Mouse (Mus musculus): ENCODE results near the gene Sugct. TPM values are rescaled to one million over a fixed set of nuclear protein-coding genes. Genes with fewer than 3 reads are reported as not detected.

The Sugct gene
- total and polyA plus RNA-seq, 2 experiments = 10.9 to 25.4 TPM

GRCm38 (mm10) chr13:17027846-17028529 is 667.4 kb downstream of the Sugct start:
- WGBS = 90% methylated on average over 4 of the region's 4 CpGs
- Histone ChIP-seq H3K27ac (replicated peaks; ENCODE audit: insufficient read depth, low read depth, low read length) (no peak overlapping the region), H3K27me3 (ENCODE audit: control insufficient read depth, insufficient read depth, low read length) (no peaks in the 10 kb centered on the region), H3K79me2 (ENCODE audit: control insufficient read depth, insufficient read depth, low read length) (no peaks in the 10 kb centered on the region), H3K4me1 (ENCODE audit: control insufficient read depth, insufficient read depth, low read length) (no peaks in the 10 kb centered on the region), H3K4me3 (ENCODE audit: insufficient read depth, low read depth, low read length) (no peak overlapping the region), H3K9ac (ENCODE audit: low read depth, low read length) (no peak overlapping the region), H3K36me3 (ENCODE audit: control insufficient read depth, insufficient read depth, low read length) (no peaks in the 10 kb centered on the region)
- TF ChIP-seq CTCF (IDR thresholded peaks at IDR 0.05; ENCODE audit: low read depth, low read length) (no peak), POLR2A (IDR thresholded peaks at IDR 0.05; ENCODE audit: extremely low read depth, insufficient read depth, low read length) (no peak)
- no peak for DNase-seq (ENCODE audit: extremely low read depth, low read depth, low spot score)

DNA sequence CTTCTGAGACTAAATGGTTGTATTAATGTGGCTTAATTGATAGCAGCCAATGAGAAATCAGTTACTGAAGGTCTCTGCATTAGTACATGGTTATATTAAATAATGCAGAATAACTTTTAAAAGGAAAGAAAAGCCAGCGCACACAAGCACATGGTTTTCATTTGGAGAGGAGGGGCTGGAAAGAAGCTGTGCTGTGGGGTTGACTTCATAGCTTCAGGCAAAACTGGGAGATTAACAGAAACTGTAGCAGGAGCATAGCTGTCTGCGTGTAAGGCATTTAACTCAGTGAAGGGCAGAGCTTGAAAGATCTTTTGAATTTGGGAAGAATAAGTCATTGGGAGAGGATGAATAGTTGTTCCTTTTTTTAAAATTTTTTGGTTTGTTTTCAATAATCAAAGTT is 668.4 kb downstream of the Sugct start:
- H3K9ac ChIP-seq (ENCODE audit: low read depth, low read length) = no peak overlapping the region
- no peak overlapping the region for H3K4me3 ChIP-seq (ENCODE audit: insufficient read depth, low read depth, low read length)
- TF ChIP-seq POLR2A (IDR thresholded peaks at IDR 0.05; ENCODE audit: extremely low read depth, insufficient read depth, low read length) = no peak
- no peak for TF ChIP-seq CTCF (IDR thresholded peaks at IDR 0.05; ENCODE audit: low read depth, low read length)
- 92% methylated on average over 2 of the region's 2 CpGs for WGBS
- no peaks in the 10 kb centered on the region for H3K27me3 ChIP-seq (ENCODE audit: control insufficient read depth, insufficient read depth, low read length)
- no peak overlapping the region for H3K27ac ChIP-seq (replicated peaks; ENCODE audit: insufficient read depth, low read depth, low read length)
- no peaks in the 10 kb centered on the region for H3K79me2 ChIP-seq (ENCODE audit: control insufficient read depth, insufficient read depth, low read length)
- H3K36me3 ChIP-seq (ENCODE audit: control insufficient read depth, insufficient read depth, low read length) = no peaks in the 10 kb centered on the region
- H3K4me1 ChIP-seq (ENCODE audit: control insufficient read depth, insufficient read depth, low read length) = no peaks in the 10 kb centered on the region
- DNase-seq (ENCODE audit: extremely low read depth, low read depth, low spot score) = no peak

GRCm38 (mm10) chr13:16996464-16996863 is 698.9 kb downstream of the Sugct start:
- WGBS = 89% methylated on average over 2 of the region's 2 CpGs
- H3K27me3 ChIP-seq (ENCODE audit: control insufficient read depth, insufficient read depth, low read length) = no peaks in the 10 kb centered on the region

DNA sequence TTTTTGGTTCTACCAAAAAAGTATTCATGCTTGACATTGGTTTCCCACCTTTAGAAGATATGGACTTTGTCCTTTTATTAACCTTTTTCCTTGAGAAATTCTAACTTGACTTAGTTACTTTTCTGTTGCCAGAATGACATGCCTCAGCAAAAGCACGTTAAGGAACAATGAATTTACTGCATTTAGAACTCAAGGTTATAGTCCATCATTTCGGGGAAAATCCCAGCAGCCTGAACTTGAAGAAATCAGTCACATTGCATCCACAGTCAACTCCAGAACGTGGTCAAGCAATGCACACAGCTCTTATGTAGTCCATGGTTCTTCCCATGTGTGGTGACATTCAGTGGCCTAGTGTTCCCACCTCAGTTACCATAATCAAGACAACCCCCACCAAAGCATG is 700.0 kb downstream of the Sugct start:
- H3K27ac ChIP-seq (replicated peaks; ENCODE audit: insufficient read depth, low read depth, low read length) = no peak overlapping the region
- H3K4me1 ChIP-seq (ENCODE audit: control insufficient read depth, insufficient read depth, low read length) = no peaks in the 10 kb centered on the region
- H3K4me3 ChIP-seq (ENCODE audit: insufficient read depth, low read depth, low read length) = no peak overlapping the region
- H3K27me3 ChIP-seq (ENCODE audit: control insufficient read depth, insufficient read depth, low read length) = no peaks in the 10 kb centered on the region
- no peak for DNase-seq (ENCODE audit: extremely low read depth, low read depth, low spot score)
- H3K36me3 ChIP-seq (ENCODE audit: control insufficient read depth, insufficient read depth, low read length) = no peaks in the 10 kb centered on the region
- no peak overlapping the region for H3K9ac ChIP-seq (ENCODE audit: low read depth, low read length)
- TF ChIP-seq CTCF (IDR thresholded peaks at IDR 0.05; ENCODE audit: low read depth, low read length) (no peak), POLR2A (IDR thresholded peaks at IDR 0.05; ENCODE audit: extremely low read depth, insufficient read depth, low read length) (no peak)
- WGBS = 79% methylated on average over 3 of the region's 3 CpGs
- no peaks in the 10 kb centered on the region for H3K79me2 ChIP-seq (ENCODE audit: control insufficient read depth, insufficient read depth, low read length)

More at GRCm38 (mm10) chr13:16996464-16996863, 698.9 kb downstream of the Sugct start:
- Histone ChIP-seq H3K4me3 (ENCODE audit: insufficient read depth, low read depth, low read length) (no peak overlapping the region), H3K79me2 (ENCODE audit: control insufficient read depth, insufficient read depth, low read length) (no peaks in the 10 kb centered on the region), H3K36me3 (ENCODE audit: control insufficient read depth, insufficient read depth, low read length) (no peaks in the 10 kb centered on the region), H3K27ac (replicated peaks; ENCODE audit: insufficient read depth, low read depth, low read length) (no peak overlapping the region), H3K4me1 (ENCODE audit: control insufficient read depth, insufficient read depth, low read length) (no peaks in the 10 kb centered on the region), H3K9ac (ENCODE audit: low read depth, low read length) (no peak overlapping the region)
- DNase-seq (ENCODE audit: extremely low read depth, low read depth, low spot score) = no peak
- TF ChIP-seq CTCF (IDR thresholded peaks at IDR 0.05; ENCODE audit: low read depth, low read length) (no peak), POLR2A (IDR thresholded peaks at IDR 0.05; ENCODE audit: extremely low read depth, insufficient read depth, low read length) (no peak)

DNA sequence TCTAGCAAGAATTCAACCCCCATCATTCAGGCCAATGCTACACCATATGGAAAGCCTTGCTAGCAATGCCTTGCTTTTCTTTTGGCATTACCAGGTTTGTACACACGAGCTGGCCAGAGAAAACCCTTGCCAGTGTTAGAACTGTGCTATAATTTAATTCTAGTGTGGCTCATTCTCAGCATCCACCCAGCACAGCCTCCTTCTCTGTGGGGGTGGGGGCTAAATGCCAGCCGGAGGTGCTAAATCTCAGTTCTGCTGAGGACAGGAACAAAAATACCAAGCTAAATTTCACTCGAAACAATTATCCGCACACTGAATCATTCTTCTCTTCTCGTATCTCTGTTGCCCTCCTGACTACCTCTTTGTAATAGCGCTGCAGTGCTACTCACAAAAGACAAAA is 717.6 kb downstream of the Sugct start:
- Histone ChIP-seq H3K36me3 (ENCODE audit: control insufficient read depth, insufficient read depth, low read length) (no peaks in the 10 kb centered on the region), H3K79me2 (ENCODE audit: control insufficient read depth, insufficient read depth, low read length) (no peaks in the 10 kb centered on the region), H3K4me3 (ENCODE audit: insufficient read depth, low read depth, low read length) (no peak overlapping the region), H3K4me1 (ENCODE audit: control insufficient read depth, insufficient read depth, low read length) (no peaks in the 10 kb centered on the region), H3K9ac (ENCODE audit: low read depth, low read length) (no peak overlapping the region), H3K27me3 (ENCODE audit: control insufficient read depth, insufficient read depth, low read length) (no peaks in the 10 kb centered on the region), H3K27ac (replicated peaks; ENCODE audit: insufficient read depth, low read depth, low read length) (no peak overlapping the region)
- WGBS = 86% methylated on average over 6 of the region's 6 CpGs
- no peak for DNase-seq (ENCODE audit: extremely low read depth, low read depth, low spot score)
- TF ChIP-seq POLR2A (IDR thresholded peaks at IDR 0.05; ENCODE audit: extremely low read depth, insufficient read depth, low read length) (no peak), CTCF (IDR thresholded peaks at IDR 0.05; ENCODE audit: low read depth, low read length) (no peak)

GRCm38 (mm10) chr13:16971277-16971676 is 724.1 kb downstream of the Sugct start:
- TF ChIP-seq POLR2A (IDR thresholded peaks at IDR 0.05; ENCODE audit: extremely low read depth, insufficient read depth, low read length) = no peak
- no peak for TF ChIP-seq CTCF (IDR thresholded peaks at IDR 0.05; ENCODE audit: low read depth, low read length)
- Histone ChIP-seq H3K4me1 (ENCODE audit: control insufficient read depth, insufficient read depth, low read length) (no peaks in the 10 kb centered on the region), H3K27me3 (ENCODE audit: control insufficient read depth, insufficient read depth, low read length) (no peaks in the 10 kb centered on the region), H3K4me3 (ENCODE audit: insufficient read depth, low read depth, low read length) (no peak overlapping the region), H3K79me2 (ENCODE audit: control insufficient read depth, insufficient read depth, low read length) (no peaks in the 10 kb centered on the region), H3K27ac (replicated peaks; ENCODE audit: insufficient read depth, low read depth, low read length) (no peak overlapping the region), H3K9ac (ENCODE audit: low read depth, low read length) (no peak overlapping the region), H3K36me3 (ENCODE audit: control insufficient read depth, insufficient read depth, low read length) (no peaks in the 10 kb centered on the region)
- 93% methylated on average over 2 of the region's 2 CpGs for WGBS
- peak; percentile 16 for DNase-seq (ENCODE audit: extremely low read depth, low read depth, low spot score)
